Mouse (Mus musculus): ENCODE measurements at regions not wholly inside any gene's neighbourhood (a gene's known extent, or its start where the extent isn't known, plus 50 kb on each side); places are given as distances from the start of the nearest gene placed in this dataset.

DNA sequence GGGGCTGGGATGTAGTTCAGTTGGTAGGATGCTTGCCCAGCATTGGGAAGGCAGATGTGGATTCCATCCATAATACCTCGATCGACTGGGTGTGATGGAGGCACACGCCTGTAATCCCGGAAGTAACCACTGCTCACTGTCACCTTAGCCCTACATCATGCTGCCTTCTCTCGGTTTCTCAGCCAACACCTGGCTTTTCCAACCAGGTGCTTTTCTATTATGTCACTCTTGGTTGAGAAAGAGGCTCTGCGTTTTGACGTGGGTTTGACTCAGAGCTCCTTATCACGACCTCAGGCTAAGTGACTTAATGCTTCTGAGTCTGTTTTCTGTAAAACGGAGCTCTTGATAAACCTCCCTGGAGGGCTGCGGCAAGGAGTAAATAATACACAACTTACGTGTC, 126.2 kb upstream of the Adgrl2 start:
- no peak for DNase-seq (ENCODE audit: low read depth, low spot score)

DNA sequence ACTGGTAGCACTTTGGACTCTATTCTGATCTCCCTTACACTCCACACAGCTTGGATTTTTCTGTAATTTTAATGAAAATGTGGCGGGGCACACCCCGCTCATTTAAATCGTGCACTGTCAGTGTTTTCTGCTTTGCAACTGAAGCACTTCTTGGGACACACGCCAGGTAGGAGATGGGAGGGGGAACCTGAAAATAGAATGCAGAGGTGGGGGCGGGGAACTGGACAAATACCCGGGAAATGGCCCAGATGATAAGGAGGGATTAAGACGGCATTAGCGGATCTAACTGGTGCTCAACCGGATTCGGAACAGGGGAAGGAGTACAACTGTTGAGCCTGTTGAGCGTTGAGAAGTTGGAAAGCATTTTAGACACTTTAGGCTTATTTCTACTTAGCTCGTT, 125.5 kb upstream of the Adgrl2 start:
- no peak for DNase-seq (ENCODE audit: low read depth, low spot score)

DNA sequence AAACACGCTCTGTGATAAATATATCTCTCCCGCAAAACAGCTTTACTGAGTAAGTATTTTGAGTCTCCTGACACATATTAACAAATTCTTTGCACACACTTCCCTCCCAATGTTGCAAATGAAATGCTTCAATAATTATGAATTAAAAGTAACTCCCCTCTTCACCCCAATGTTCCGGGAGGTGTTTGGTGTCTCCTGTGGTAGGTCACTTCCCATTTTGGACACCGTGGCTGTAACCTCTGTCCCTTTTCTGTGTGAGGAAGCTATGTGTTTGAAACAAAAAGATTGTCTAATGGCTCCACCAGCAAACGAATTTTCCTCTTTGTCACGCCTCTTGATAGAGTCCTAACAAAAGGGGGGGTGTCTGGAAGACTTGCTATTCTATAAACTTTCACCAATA, 122.5 kb upstream of the Adgrl2 start:
- DNase-seq (ENCODE audit: low read depth, low spot score) = no peak

DNA sequence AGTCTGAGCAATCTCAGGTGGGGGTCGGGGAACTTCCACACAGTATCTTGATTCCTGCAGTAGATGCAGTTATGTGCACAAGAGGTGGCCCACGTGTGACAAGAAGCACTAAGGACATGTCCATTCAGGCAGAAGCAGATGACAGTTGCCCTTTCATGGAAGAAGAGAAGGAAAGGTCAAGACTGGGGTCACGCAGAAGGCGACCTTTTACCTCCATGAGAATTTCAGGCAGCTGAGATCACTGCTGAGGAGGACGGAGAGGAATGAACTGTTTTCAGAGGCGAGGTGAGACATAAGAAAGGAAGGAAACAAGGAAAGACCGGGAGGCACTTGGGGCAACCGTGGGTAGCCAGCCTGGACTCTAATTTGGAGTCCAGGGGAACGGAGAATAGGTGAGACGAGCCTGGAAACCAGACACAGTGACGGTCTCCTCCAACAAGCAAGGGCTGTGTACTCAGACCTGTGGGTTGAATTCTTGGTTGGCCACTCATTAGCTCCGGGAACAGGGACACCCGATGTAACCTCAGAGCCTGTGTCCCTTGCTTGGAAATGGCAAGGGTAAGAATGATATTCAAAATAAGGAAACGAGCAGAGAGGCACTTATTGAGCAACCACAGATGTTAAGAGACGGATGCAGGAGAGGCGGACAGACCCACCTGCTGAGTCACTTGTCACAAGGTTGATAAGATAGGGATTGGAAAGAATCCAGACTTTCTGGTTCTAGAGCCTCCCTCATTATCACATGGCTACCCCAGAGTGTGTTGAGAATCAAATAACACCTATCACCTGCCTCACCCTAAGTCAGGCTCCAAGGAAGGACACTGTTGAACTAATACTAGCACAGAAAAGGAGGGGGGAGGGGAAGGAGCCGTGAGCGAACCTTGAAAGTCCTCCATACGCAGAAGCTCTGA, 121.4 kb upstream of the Adgrl2 start:
- DNase-seq (ENCODE audit: low read depth, low spot score) = no peak

DNA sequence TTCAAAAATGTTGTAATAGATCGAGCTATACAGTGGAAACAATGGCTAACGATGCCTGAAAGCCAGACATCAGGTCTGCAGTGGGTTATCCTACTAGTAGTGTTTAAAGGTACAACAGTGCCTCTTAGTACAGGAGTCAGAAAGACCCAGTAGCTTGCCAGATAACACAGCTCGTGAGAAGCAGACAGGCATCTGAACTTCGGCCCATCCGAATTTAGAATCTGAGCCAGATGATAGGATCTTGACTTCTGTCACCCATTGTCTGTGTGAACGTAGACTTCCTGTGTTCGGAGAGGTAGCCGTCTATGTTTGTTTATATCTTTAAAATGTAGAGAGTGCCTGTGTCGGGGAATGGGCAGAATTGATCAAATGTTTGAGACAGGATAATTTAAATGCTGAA, 120.5 kb upstream of the Adgrl2 start:
- DNase-seq (ENCODE audit: low read depth, low spot score) = no peak

DNA sequence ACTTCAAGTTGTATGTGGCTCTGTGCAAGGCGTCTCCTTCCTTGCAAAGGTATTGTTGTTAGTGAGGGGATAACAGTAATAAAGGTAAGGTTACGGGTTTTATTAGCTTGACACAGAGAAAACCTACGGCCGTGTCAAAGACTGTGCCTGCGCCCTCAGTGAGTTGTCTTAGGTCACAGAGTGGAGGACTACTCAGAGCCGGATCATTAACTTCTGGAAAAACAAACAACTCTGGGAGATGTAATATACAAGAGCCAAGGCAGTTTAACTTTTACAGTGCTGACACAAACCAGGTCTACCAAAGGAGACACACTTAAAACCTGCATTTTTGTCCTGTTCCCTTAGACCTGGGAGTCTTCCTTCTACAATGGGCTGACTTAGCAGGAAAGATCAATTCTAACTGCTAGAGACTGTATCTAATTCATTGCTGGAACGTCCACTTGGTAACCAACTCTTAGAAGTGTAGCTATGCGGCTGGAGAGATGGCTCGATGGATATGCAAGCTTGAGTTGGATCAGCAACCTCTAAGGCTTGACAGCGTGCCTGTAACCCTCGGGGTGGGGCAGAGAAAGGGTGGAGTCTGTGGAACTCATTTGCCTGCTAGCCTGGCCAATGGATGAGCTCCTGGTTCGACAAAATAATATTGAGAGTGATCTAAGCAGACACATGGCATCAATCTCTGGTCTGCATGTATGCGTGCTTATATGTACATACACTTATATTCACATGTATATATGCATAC, 115.5 kb upstream of the Adgrl2 start:
- DNase-seq (ENCODE audit: low read depth, low spot score) = no peak

DNA sequence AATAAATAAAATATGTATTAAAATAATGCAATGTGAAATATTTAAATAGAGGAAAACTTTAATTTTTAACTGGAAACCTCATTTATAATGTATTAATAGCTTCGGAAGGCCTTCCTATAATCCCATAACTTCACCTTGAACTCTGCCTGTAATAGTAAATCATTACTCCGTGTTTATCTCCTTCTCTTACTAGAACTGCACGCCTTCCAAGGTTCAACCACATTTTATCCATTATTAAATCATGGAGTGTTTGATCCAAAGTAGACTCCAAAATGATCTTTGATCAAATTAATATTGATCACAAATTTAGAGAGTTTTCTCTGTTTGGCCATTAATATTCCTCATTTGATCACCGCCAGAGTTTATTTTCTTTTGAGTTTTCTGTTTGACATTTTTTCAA, 114.8 kb upstream of the Adgrl2 start:
- DNase-seq (ENCODE audit: low read depth, low spot score) = no peak

DNA sequence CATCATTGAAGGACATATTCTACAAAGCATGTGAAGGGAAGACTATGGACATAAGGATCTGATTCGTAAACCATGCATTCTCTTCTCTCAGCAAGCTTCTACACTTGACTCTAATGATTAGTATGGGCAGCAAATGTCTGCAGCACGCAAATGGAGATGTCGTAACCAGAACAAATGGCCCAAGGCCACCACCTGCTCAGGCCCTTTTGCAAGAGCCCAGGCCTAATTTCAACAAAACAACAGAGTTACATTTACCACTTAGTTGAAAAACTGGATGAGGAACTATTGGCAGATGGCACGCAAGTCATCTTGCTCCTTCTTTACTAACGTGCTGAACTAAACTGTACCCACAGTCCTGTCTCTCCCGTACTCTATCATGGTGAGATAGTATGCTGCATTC, 113.7 kb upstream of the Adgrl2 start:
- no peak for DNase-seq (ENCODE audit: low read depth, low spot score)

DNA sequence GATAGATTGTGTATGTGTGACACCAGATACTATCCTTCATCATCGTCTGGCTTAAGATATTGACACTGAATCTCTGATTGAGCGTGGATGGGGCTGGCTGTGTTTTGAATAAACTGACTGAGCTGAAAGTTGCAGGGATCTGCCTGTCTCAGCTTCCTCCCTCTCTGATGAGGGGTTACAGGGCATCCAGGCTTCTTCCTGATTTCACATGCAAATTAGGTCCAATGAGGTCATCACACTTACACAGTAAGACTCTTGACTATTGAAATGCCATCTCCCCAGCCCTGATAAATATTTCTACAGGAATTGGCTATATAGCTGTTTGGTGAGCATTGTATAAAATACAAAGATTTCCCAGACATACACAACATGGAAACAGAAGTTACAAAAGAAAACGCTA, 113.1 kb upstream of the Adgrl2 start:
- no peak for DNase-seq (ENCODE audit: low read depth, low spot score)

DNA sequence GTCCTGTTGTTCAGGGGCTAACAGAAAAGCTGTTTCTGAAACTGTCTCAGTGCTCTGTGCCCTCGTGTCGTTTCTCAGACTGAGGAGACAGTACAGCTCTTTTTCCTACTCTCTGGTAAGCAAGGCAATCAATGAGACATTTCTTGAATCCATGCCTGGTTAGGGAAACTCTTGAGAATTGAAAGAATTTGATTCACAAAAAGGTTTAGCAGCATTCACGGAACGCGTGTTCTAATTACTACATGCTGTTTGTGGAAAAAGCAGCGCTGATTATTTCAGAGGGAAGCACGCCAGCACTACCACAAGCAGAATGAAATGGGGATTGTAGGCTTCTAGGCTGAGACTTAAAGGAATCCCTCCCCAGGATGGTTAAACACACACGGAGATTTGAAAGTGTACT, 112.5 kb upstream of the Adgrl2 start:
- no peak for DNase-seq (ENCODE audit: low read depth, low spot score)

DNA sequence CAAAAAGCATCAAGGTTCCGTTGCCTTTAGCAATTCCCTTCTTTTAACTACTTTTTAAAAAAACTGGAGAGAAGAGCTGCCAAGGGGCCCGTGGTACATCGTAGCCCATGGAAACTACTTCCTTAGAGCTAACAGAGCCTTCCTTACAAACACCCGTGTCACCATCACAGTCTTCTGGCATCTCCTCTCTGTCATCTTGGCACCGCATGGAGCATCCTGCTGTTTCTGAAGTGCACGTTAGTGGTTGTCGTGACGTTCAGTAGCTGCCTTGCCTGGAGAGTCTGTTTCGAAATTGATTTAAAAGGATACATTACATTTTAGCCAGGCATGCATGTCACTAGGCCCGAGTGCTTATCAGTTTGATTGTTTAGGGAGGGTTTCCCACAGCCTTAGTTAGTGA, 111.4 kb upstream of the Adgrl2 start:
- no peak for DNase-seq (ENCODE audit: low read depth, low spot score)

DNA sequence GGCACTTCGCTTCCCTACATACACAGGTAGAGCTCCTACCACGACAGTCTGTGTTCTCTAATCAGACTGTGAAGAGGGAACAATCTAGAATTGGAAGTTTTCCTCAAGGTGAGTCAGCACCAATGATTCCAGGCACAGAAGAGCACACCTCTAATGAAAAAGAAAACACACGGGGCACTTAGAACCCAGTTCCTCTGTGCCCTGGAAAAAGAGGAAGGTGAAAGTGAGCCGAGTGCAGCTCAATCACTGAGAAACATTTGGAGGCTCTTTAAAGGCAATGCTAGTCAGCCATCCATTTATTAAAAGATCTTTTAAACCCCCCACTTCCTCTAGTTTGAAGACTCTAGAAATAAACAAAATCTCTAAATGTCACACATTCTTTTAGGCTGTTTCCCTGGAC, 108.4 kb upstream of the Adgrl2 start:
- DNase-seq (ENCODE audit: low read depth, low spot score) = no peak

DNA sequence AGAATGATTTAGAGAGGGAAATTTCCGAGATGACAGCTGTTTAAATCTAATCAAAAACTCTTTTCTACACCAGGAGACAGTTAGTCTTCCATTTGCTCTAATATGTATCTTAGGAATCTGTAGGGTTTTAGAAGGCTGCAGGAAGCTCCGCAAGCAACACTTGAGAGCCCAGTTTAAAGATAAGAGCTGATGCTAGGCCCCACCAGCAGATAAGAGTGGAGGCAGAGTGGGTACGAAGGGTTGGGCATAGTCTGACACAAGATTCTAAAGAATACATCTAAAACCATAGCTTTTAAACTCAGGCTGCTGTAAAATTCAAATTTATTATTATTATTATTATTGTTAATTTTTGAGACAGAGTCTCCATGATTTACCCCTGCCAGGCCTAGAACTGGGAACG, 106.7 kb upstream of the Adgrl2 start:
- no peak for DNase-seq (ENCODE audit: low read depth, low spot score)

DNA sequence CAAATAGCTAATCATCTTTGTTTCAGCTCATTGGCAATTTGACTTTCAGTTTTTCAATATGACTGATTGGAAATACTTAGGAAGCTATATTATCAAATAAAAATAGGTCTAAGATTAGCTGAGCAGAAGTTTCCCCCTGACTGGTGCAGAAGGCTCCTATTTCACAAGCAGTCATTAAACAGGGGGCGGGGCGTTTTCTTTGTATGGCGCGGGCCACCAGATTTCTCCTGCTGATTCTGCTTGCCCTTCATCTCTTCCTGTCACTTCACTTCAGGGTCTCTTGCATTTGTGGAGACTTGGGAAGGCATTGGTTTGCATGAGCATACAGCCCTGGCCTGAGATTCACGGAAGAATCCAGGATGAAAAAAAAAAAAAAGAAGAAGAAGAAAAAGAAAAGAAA, 102.3 kb upstream of the Adgrl2 start:
- DNase-seq (ENCODE audit: low read depth, low spot score) = no peak

DNA sequence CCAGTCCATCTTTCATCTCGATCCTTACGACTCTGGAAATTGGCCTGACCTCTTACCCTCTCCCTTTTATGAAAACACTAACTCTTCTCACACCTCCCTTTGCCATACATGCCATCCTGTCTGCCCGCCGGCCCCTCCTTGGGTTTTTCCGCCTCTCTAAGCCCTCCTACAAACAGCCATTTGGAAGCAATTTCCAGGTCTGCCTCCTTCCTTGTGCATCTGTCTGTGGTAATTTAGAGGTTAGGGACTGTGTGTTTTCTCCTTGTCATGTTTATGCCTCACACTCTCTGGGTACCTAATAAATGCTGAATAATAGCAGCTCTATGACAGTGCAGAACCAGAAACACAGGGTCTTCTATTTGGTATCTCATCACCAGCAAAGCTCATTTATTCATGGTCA, 99.7 kb upstream of the Adgrl2 start:
- no peak for DNase-seq (ENCODE audit: low read depth, low spot score)

DNA sequence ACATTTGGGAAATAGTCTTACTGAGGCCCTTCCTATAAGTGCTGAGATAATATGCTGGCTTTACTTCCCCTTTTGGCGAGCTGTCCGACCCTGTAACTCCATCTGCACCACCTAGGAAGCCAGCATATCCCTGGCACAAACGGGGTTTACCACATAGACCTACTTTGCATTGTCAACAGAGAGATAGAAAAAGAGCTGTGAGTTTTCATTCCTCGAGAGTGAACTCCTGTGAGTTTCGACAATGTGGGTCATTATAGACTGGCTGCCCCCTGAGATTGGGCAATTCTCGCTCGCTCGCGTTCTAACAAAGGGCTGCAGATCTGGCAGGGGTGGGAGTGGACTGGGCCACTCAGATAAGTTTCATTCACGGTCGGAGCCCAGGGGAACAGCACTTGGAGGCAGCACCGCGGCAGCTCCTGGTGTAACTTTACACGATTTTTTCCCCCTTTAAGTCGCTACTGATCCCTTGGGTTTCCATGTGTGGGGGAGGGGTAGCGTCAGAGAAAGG, 98.3 kb upstream of the Adgrl2 start:
- DNase-seq (ENCODE audit: low read depth, low spot score) = no peak

DNA sequence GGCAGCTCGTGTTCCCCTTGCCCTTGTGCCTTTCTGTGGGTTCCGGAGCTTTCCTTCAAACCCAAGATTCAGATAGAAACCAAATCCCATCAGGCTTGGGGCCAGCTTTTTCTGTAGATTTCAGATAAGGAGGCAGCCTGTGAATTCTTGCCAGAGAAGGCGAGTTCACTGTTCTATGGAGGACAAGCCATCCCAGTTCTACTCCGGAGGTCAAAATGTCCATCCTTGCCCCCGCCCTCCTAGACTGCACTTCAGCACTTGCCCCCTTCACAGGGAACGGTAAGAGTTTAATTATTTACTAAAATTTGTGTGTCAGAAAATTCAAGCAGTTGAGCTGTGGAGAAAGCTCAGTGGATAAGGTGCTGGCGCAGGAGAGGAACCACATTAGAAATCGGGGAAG, 97.1 kb upstream of the Adgrl2 start:
- no peak for DNase-seq (ENCODE audit: low read depth, low spot score)

DNA sequence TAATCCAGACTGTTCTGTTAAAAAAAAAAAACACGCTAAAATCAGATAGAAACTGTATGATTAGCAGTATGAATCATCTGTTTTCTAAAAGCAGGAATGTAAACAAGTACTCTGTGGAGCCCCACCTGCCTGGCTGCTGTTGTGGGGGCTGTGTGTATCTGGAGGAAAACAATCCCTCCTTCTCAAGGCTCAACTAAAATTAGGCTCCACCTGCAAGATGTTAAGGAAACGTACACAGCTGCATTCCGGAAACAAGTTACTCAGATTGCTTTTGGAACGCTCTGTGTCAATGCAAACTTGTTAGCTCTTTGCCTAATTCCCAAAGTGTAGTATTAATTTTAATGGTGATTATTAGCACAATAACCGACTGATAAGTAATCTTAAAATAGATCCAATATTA, 96.3 kb upstream of the Adgrl2 start:
- no peak for DNase-seq (ENCODE audit: low read depth, low spot score)

DNA sequence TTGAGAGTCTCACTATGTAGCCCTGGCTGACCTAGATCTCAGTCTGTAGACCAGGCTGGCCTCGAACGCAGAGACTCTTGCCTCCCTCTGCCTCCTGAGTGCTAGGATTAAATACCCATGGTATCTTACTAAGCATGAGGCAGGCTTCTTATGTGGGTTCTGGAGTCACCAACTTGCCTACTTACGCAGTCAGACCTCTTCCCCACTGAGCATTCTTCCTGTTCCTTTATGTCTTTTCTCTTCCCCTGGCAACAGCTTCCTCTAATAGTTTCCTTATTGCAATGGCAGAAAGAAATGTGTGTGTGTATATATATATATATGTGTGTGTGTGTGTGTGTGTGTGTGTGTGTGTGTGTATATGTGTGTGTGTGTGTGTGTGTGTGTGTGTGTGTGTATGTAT, 95.7 kb upstream of the Adgrl2 start:
- DNase-seq (ENCODE audit: low read depth, low spot score) = no peak

DNA sequence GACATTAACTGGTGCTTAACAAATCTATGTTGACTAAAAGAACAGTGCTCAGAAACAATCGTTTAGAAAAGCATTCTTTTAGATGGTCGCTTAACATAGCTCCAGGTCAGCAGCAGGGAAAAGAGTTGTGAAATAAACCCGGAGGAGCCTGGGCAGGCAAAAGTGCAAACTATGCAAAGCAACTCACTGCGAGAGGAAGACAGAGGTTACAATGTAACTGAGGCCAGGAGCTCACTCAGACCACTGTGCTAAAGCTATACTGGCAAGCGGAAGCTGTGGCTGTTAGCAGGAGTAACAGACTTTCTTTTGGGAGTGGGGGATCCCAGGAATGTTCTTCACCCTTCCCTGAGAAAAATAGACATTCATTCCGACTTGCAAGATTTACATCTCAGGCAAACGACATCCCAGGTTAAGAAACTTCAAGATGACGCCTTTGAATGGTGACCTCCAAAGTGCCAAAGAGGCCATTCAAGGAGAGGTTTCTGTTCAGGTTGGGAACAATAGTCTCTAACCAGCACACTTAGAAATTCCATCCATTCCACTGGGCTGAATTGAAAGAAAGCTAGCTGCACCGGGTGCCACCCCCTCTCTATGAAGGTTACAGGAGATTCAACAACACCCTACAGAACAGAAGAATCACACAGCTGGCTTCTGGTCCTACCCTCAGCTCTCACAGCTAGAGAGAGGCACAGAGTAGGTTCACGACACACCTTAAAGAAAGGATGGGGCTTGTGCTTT, 94.7 kb upstream of the Adgrl2 start:
- no peak for DNase-seq (ENCODE audit: low read depth, low spot score)

DNA sequence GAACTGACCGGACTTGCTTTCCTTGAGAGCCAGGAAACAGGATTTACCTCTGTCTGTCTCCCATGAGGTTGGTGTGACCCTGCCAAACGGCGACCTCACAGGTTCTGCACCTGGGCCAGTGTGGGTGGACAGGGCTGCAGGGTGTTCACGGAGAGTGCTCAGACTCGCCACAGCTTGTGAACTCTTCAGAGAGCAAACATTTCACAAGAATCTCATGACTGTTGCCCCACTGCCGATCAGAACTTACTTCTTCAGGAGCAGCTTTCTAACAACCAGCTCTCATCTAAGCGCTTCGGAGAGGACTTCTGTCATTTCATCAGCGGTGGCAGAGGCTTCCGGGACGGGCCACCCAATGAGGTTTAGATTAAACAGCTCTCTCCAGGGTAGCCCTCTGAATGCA, 93.0 kb upstream of the Adgrl2 start:
- no peak for DNase-seq (ENCODE audit: low read depth, low spot score)

DNA sequence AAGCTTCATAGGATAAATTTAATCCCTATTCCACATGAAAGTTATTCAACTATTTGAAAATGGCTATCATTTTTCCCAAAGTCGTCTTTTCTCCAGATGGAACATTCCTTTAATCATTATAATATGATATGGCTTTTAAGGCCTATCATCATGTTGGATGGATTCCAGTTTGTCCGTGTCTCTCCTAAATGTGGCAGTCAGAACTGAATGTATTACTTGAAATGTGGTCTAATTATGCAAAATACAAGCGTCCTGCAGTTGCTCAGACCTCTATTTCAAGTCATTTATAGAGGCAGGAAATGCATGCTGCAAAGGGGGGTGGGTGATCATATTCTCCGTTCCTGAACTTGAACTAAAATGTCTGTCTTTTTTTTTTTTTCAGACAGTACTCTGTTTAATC, 88.5 kb upstream of the Adgrl2 start:
- no peak for DNase-seq (ENCODE audit: low read depth, low spot score)

Measured in WW6 (cell line).